Mouse (Mus musculus): ENCODE results near the gene Sowaha.

Sowaha gene

GRCm38 (mm10) chr11:53504376-53504775 is 24.3 kb upstream of the Sowaha start:
- no peak for DNase-seq

GRCm38 (mm10) chr11:53503738-53504137 is 23.7 kb upstream of the Sowaha start:
- DNase-seq = no peak

GRCm38 (mm10) chr11:53502039-53502765 is 22.1 kb upstream of the Sowaha start:
- DNase-seq = no peak

GRCm38 (mm10) chr11:53500569-53500968 is 20.5 kb upstream of the Sowaha start:
- DNase-seq = no peak

GRCm38 (mm10) chr11:53496946-53497345 is 16.9 kb upstream of the Sowaha start:
- no peak for DNase-seq

- no peak for DNase-seq
These were observed 15.3 kb upstream of the Sowaha start for GRCm38 (mm10) chr11:53495417-53495816.

- no peak for DNase-seq
These were observed 13.3 kb upstream of the Sowaha start for GRCm38 (mm10) chr11:53493243-53493955.

- no peak for DNase-seq
These were observed 11.9 kb upstream of the Sowaha start for GRCm38 (mm10) chr11:53491954-53492401.

GRCm38 (mm10) chr11:53489421-53489820 is 9.3 kb upstream of the Sowaha start:
- DNase-seq = no peak

GRCm38 (mm10) chr11:53489007-53489406 is 8.9 kb upstream of the Sowaha start:
- DNase-seq = no peak

- peak; percentile 82 for DNase-seq
These were observed 6.9 kb upstream of the Sowaha start for GRCm38 (mm10) chr11:53486822-53487594.

GRCm38 (mm10) chr11:53486351-53486750 is 6.3 kb upstream of the Sowaha start:
- no peak for DNase-seq

GRCm38 (mm10) chr11:53485719-53486118 is 5.6 kb upstream of the Sowaha start:
- DNase-seq = no peak

- peak; percentile 56 for DNase-seq
These were observed 3.3 kb upstream of the Sowaha start for GRCm38 (mm10) chr11:53483159-53483891.

- DNase-seq = no peak
These were observed 1.1 kb upstream of the Sowaha start for GRCm38 (mm10) chr11:53481088-53481730.

- DNase-seq = peak; percentile 54
These were observed 797 bp downstream of the Sowaha start for GRCm38 (mm10) chr11:53479171-53479782.

- peak; percentile 51 for DNase-seq
These were observed 1.5 kb downstream of the Sowaha start for GRCm38 (mm10) chr11:53478383-53479170.

- no peak for DNase-seq
These were observed 2.2 kb downstream of the Sowaha start for GRCm38 (mm10) chr11:53477833-53478232.

GRCm38 (mm10) chr11:53475620-53476019 is 4.5 kb downstream of the Sowaha start:
- DNase-seq = no peak

GRCm38 (mm10) chr11:53472709-53473108 is 7.4 kb downstream of the Sowaha start:
- no peak for DNase-seq
